Mouse (Mus musculus) MEL (cell line): ENCODE measurements around the gene Timmdc1.
A peak's percentile ranks its signal among the peaks of the same experiment; 100 is the strongest.

Experiments used
- CTCF ChIP-seq, 3 experiments: IDR thresholded peaks in 2 of 3; conservative IDR thresholded peaks in 1 of 3; 2 replicates each; pipeline ENCODE4 v1.5.1; 2011 to 2012; ENCODE audit warnings: low read length in 3 of 3, low read depth in 2 of 3, mild to moderate bottlenecking in 2 of 3, improper control_type of control experiment in 1 of 3, inconsistent platforms in 1 of 3, mixed read lengths in 1 of 3, moderate library complexity in 1 of 3; ENCODE audit not compliant: control insufficient read depth in 1 of 3, insufficient read depth in 1 of 3, poor library complexity in 1 of 3, severe bottlenecking in 1 of 3
- E2F4 ChIP-seq: IDR thresholded peaks from 2 replicates; pipeline ENCODE4 v1.6.1; 2011; ENCODE audit warnings: low read depth, low read length, improper control_type of control experiment, borderline replicate concordance
- HCFC1 ChIP-seq: IDR thresholded peaks from 2 replicates; pipeline ENCODE4 v1.6.1; 2012; ENCODE audit warnings: low read depth, mild to moderate bottlenecking, inconsistent platforms, low read length, improper control_type of control experiment, moderate library complexity

GRCm38 (mm10) chr16:38471697-38472506 is 50.6 kb downstream of the Timmdc1 start:
- TF ChIP-seq CTCF (IDR thresholded peaks at IDR 0.05 in 2 of 3, conservative IDR thresholded peaks at IDR 0.05 in 1 of 3; ENCODE audit: control insufficient read depth in 1 of 3, insufficient read depth in 1 of 3, low read depth in 2 of 3, low read length in 3 of 3, poor library complexity in 1 of 3, severe bottlenecking in 1 of 3), result 0 out of 6 replicates have a peak, but pooled peaks of 1 of the 3 experiments have one; percentile 5
- 0 out of 2 replicates have a peak, but pooled peaks have one; percentile 7 for TF ChIP-seq HCFC1
- TF ChIP-seq E2F4, result no peak
